Mouse (Mus musculus) bone marrow macrophage, adult 2 months (primary cell): ENCODE measurements around the gene Phactr2.

Source experiments
- CTCF ChIP-seq: IDR thresholded peaks from 2 replicates; pipeline ENCODE4 v1.5.1; 2012; ENCODE audit warnings: low read depth, mild to moderate bottlenecking, low read length, moderate library complexity
- POLR2A ChIP-seq: IDR thresholded peaks from 2 replicates; pipeline ENCODE4 v1.6.1; 2012; ENCODE audit warnings: mild to moderate bottlenecking, low read depth, low read length, borderline replicate concordance

DNA sequence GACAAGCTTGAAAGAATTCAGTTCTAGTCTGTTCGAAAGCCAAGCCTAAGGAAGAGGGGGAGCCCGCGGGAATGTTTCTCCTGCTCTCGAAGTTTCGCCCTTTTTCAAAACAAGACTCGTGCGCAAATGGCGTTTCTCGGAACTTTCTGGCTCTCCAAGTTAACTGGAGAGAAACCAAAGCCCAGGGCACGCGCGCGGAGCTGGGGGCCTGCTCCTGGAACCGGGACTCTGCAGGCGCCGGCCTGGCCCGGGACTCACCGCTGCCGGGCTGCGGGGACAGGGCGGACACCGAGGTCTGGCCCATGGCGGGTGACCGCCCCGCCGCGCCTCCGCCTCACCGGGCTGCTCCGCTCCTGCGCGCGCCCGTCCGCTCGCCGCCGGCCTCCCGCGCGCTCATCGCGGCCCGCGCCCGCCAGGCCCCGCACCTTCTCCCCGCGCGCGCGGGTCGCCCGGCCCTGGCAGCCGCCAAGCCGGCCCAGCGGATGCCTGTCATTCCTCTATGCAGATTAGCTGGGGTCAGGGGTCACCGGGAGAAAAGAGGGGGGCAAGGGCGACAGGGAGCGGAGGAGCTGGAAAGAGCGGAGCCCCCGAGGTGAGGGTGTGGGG lies 150.3 kb downstream of the Phactr2 start:
- TF ChIP-seq POLR2A (no peak), CTCF (no peak)
